Mouse (Mus musculus) R1 (cell line): ENCODE data around the gene Crtc2.
A peak's percentile ranks its signal among the peaks of the same experiment; 100 is the strongest.

Source experiments
- DNase-seq: peaks from one replicate; pipeline ENCODE4 v3.0.0-alpha.2; 2018; ENCODE audit warnings: low read depth, low spot score

Gene Crtc2

DNA sequence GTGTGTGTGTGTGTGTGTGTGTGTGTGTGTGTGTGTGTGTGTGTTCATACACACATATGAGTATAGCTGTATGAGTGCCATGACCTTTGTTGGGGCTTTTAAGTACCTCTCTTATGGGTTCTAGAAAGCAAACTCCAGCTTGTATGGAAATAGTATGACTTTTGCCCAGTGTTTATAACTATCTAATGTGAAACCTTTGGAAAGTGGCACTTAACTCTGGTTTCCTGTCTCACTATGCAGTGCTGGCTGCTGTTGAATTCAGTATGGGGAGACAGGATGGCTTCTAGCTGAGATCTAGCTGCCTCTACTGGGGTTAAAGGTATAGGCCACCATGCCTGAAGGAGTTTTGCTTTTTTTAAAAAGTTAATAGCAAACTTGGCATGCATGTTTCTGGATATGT lies 55.6 kb downstream of the Crtc2 start:
- DNase-seq, result no peak

- peak; percentile 63 for DNase-seq
Observed at GRCm38 (mm10) chr3:90313367-90313766, 59.4 kb downstream of the Crtc2 start.
